Mouse (Mus musculus) erythroblast, embryonic 14.5 days (primary cell): ENCODE measurements around the gene Ddx11.

Experiments
- GATA1 ChIP-seq: IDR thresholded peaks from 2 replicates; pipeline ENCODE4 v1.6.1; 2012; ENCODE audit warnings: low read length, inconsistent platforms, mixed read lengths
- TAL1 ChIP-seq: IDR thresholded peaks from 3 replicates; pipeline ENCODE4 v1.6.1; 2012; ENCODE audit warnings: low read length, inconsistent platforms, mixed read lengths

DNA sequence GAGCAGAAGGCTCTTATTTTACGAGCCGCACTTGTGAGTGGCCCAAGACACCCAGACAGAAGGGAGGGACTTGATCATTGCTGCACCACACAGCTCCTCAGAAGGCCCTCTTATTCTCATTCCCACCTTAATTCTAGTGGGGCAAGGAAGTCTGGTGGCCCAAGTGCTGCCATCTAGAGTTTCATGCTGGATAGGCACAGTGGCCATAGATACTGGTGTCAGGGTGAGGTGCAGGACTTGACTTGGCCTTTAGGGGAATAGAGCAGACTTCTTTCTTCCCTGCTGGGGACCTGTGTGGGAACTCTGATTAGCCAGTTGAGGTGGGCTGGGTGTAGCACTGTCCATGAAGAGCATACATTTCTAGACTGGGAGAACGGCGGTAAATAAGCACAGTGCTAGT, 7.9 kb downstream of the Ddx11 start:
- TF ChIP-seq TAL1 (no peak), GATA1 (no peak)
